In the genomic region with DNA sequence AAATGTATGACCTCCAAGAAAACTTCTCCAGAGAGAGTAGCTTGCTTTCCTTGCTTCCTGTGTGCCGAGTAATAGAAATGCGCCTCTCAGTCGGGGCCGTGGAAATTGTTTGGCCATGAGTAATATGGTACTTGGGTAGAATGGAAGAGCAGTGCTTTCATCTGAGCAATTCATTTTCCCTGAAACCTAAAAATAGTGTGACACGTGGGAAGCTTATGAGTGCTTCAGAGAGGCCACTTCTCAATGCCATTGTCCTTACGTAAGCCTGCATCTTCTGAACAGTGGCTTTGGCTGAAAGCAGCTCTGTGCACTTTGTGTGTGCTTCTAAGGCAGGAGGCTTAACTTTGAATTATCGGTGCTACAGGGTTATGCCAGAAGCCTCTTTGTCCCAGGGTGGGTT, we compare ENCODE assay signal across 10 mouse cellular contexts.
DNase-seq lines count a peak whose midpoint lies in the region; ATAC-seq and TF ChIP-seq lines count a peak whose summit lies in the region.
"Had no signal": no experiment of that assay in that cellular context is flagged by ENCODE, and none has a peak within 500 bp of the region (broad histone marks: within the 10 kb centered on the region; RNA-seq: fewer than 3 reads in every experiment).

No protein-coding gene starts in this region.

- H3K4me1 ChIP-seq in heart, embryonic 14.5 days (ENCODE audit: control insufficient read depth in 2 of 2, insufficient read depth in 2 of 2, low read length in 2 of 2), result peaks cover 5 to 31% of the 10 kb centered on the region in 2 experiments
- H3K4me1 ChIP-seq: embryonic facial prominence, embryonic 12.5 days; limb, embryonic 12.5 days had no signal

- 40% methylated on average over 7 of the region's 7 CpGs for WGBS in heart, embryonic 14.5 days

- H3K9ac ChIP-seq in heart, embryonic 14.5 days (ENCODE audit: low read length), result no peak overlapping the region
- H3K9ac ChIP-seq: embryonic facial prominence, embryonic 12.5 days; limb, embryonic 12.5 days had no signal

- no peak overlapping the region for H3K4me3 ChIP-seq in left cerebral cortex, adult 2 months
- no peak overlapping the region for H3K4me3 ChIP-seq in heart, embryonic 14.5 days (ENCODE audit: control insufficient read depth in 1 of 2, insufficient read depth in 1 of 2, low read depth in 1 of 2, low read length in 2 of 2)
- H3K4me3 ChIP-seq: embryonic facial prominence, embryonic 12.5 days; limb, embryonic 12.5 days had no signal

- no peaks in the 10 kb centered on the region for H3K27me3 ChIP-seq in heart, embryonic 14.5 days (ENCODE audit: control insufficient read depth, insufficient read depth, low read length)
- H3K27me3 ChIP-seq: embryonic facial prominence, embryonic 12.5 days; limb, embryonic 12.5 days had no signal

- H3K36me3 ChIP-seq in heart, embryonic 14.5 days (ENCODE audit: control insufficient read depth, insufficient read depth, low read length), result no peaks in the 10 kb centered on the region
- H3K36me3 ChIP-seq: embryonic facial prominence, embryonic 12.5 days; limb, embryonic 12.5 days had no signal

- peak overlapping the region; percentile 60; the same call in 1 of the 2 replicates for H3K27ac ChIP-seq in left cerebral cortex, adult 2 months
- H3K27ac ChIP-seq in heart, embryonic 14.5 days (replicated peaks in 1 of 2; ENCODE audit: control insufficient read depth in 1 of 2, insufficient read depth in 1 of 2, low read depth in 2 of 2, low read length in 2 of 2), result peak overlapping the region; percentile 83 to 96
- H3K27ac ChIP-seq: embryonic facial prominence, embryonic 12.5 days; limb, embryonic 12.5 days had no signal

- no peak for TF ChIP-seq CTCF in left cerebral cortex, adult 2 months (IDR thresholded peaks at IDR 0.05)

- intact Hi-C loops in left cerebral cortex, adult 2 months (cut with DNase I), result no loop called here

- DNase-seq in left cerebral cortex, adult 2 months (ENCODE audit: extremely low spot score in 1 of 2, low spot score in 2 of 2), result peak in 1 of 2 experiments; percentile 24
- no peak for DNase-seq in left cerebral cortex, adult 8-10 months (ENCODE audit: low spot score in 2 of 2)
- DNase-seq in adrenal gland, adult (ENCODE audit: inconsistent age in 2 of 2, low spot score in 1 of 2), result peak; percentile 78 to 91
- DNase-seq in adrenal gland, postnatal 25 days, result peak; percentile 16
- DNase-seq in kidney, adult 18-20 months, result no peak
- DNase-seq in gastrocnemius, postnatal 10 days, result no peak
- no peak for DNase-seq in yolk sac, embryonic 10.5 days (ENCODE audit: low spot score)

- H3K4me2 ChIP-seq in heart, embryonic 14.5 days (ENCODE audit: low read length), result peak overlapping the region; percentile 32; the same call in 1 of the 2 replicates
- H3K4me2 ChIP-seq: embryonic facial prominence, embryonic 12.5 days; limb, embryonic 12.5 days had no signal

- peak; percentile 80 for ATAC-seq in heart, embryonic 14.5 days (ENCODE audit: insufficient number of reproducible peaks, insufficient read depth, low FRiP score, low read depth)

- H3K9me3 ChIP-seq in heart, embryonic 14.5 days (ENCODE audit: control insufficient read depth, low read length), result no peaks in the 10 kb centered on the region
- H3K9me3 ChIP-seq: embryonic facial prominence, embryonic 12.5 days; limb, embryonic 12.5 days had no signal

Comparison
In these comparisons a context has a peak if more than half of its experiments do, and no peak if none do; other contexts are left out.
1. DNase-seq: peak in adrenal gland, adult (2 of 2) and adrenal gland, postnatal 25 days (single experiment); none in left cerebral cortex, adult 8-10 months (0 of 2), kidney, adult 18-20 months (single experiment), gastrocnemius, postnatal 10 days (single experiment) and yolk sac, embryonic 10.5 days (single experiment).